Mouse (Mus musculus) adrenal gland, adult 8-10 months (tissue): ENCODE measurements around the gene Limd2. TPM values are rescaled to one million over a fixed set of nuclear protein-coding genes. Genes with fewer than 3 reads are reported as not detected.
"Not testable (repeated sequence)": the region's sequence is repeated elsewhere in the genome, so short reads cannot be mapped to it uniquely, and the experiment has no call there.

Source experiments
- DNase-seq: peaks from one replicate; pipeline ENCODE4 v3.0.0; 2022
- total RNA-seq, 4 experiments: library from RNA; stranded (reverse); gene quantifications; 2 replicates each; pipeline ENCODE4 v1.2.4; 2022

The Limd2 gene
- total RNA-seq, 4 experiments from 2014 or later: 9.6 to 18.9 (median 14.3) TPM

DNA sequence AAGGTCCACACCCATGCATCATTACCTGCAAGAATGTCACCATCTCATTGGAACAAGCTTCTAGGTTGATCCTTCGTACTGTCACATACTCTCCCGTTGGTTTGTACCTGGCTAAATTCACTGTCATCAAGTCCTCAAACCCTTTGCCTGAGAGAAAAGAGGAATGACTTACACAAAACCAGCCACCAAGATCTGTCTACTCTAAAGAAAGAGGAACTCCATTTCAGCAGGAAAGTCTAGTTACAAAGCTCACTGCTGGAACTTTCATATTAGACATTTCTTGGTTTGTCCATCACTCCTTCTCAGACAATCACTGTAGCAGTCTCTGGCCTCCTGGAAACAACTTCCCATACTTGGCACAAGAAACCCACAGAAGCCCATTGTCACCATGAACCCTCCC lies 12.6 kb upstream of the Limd2 start:
- DNase-seq: no peak

DNA sequence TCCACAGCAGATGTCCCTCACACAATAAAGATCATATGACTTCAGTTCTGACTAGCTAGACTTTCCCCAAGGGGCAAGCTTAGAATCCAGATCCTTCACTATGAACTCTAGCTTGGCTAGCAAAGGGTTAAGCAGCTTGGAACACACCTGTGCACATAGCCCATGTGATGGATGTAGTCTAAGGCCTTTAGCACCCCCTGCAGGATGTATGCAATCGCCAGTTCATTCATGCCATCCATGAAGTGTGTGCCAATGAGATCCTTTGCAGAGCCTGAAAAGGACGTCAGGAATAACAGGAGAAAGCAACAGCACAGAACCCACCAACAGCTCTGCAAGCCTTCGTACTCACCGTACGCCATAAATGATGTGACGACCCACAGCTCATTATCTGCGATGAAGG lies 10.1 kb upstream of the Limd2 start:
- DNase-seq: no peak

DNA sequence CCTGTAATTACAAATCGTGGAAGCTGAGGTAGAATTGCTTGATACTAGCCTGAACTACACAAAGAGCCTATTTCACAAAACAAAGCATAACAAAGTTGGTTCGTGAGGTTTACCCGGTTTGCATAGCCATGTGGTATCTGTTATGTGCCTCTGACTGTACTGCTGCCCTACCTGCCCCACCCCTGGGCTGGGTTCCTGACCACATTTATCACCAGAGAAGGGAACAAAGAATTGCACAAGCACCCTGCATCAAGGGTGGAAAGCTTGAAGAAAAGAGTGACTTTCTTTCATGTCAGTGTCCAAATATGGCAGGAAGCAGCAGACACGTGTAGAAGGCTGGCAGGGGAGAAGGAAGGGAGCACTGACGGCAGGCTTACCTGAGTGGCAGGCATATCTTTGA lies 6.8 kb upstream of the Limd2 start:
- DNase-seq: no peak

DNA sequence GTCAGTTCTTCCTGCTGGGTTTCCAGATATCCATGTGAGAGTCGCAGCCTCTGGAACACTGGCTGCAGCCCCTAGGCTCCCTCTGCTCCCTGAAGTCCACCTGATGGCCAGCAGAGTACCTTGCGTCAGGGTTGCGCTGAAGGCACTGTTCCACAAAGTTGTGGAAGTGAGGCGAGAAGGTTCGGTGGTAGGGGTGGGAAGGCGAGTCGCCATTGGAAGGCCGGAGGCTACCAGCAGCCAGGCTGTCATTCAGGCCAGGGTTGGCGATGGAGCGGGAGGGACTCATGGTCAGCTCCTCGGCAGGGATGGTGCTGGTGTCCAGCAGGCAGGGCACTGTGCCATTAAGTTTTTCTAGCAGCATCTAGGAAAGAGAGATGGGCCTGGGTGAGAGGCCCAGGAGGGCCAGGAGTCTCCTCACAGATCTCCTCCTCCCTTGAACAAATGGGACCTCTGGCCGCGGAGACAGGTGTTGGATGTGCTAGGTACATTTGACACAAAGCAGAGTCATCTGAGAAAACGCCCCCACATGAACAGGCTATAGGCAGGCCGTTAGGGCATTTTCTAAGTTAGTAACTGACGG lies 4.0 kb upstream of the Limd2 start:
- no peak for DNase-seq

DNA sequence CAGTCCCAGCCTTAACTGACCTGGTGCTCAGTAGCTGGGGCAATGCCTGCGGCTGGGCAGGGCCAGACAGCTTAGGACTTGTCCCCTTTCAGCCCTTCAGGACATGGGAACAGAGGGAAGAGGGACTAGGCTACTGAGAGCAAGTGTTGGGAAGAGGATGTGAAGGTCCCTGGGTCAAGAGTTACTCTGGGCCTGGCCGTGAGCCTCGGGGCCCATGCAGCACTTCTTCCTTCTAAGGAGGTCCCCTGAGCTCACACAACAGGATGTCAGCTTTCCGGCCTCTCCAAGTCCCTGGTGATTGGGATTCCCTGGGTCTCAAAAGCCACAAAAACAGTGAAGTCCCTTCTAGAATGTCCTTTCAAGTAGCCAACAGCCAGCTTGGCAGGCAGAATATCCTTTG lies 2.9 kb upstream of the Limd2 start:
- no peak for DNase-seq

DNA sequence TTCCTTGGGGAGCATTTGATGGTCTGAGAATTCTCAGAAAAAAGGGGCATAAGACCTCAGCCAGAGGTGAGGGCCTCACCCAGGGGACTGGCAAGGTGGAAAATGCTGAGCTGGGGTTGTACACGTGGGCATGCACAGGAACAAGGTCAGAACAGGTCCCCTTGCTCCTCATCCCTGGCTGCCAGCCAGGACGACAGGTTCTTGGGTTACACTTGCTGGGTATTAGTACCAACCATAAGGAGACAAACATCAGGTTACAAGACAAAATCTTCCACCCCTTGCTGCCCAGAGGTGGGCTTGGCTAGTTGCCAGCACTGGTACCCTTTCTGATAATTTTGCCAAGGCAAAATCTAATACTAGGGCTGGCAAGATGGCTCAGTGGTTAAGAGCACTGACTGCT lies 1.6 kb upstream of the Limd2 start:
- DNase-seq: no peak

DNA sequence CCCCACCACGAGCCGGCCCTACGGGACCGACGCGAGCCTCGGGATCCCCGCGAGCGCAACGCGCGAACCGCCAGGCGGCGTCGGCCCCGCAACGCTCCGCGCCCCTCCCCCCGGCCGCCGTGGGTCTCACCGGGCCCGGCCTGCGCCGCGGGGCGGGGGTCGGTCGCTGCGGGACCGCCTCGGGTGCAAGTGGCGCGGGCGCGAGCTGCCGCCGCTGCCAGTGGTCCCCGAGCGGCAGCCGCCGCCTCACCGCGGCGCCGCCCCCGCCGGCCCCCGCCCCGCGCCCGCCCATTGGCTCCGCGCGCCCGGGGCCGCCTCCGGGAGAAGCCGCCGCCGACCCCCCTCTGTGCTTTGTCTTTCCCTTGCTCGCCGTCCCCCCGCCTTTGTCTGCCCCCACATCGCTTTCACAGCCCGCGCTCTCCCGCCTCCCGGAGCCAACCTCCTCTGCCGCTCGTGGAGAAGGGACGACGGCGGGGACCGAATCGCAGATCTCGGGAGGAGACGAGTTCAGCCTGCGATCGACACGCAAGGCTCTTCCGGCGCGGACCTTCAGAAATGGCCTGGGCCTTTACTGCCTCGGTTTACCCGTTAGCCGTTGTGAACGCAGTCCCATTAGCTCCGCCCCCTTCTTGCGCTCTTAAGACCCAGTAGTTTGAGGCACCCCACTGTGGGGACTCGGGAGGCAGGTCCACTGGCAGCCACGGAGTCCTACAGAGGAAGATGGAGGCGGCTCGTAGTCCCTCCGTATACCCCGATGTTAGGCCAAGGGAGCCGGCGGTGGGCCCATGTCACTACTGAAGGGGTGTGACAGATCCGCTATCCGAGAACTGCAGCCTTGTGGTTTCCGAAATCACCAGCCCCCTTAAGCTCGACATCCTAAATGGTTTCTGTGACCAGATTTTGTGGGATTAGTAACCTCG lies 479 bp downstream of the Limd2 start:
- peak; percentile 60 for DNase-seq

DNA sequence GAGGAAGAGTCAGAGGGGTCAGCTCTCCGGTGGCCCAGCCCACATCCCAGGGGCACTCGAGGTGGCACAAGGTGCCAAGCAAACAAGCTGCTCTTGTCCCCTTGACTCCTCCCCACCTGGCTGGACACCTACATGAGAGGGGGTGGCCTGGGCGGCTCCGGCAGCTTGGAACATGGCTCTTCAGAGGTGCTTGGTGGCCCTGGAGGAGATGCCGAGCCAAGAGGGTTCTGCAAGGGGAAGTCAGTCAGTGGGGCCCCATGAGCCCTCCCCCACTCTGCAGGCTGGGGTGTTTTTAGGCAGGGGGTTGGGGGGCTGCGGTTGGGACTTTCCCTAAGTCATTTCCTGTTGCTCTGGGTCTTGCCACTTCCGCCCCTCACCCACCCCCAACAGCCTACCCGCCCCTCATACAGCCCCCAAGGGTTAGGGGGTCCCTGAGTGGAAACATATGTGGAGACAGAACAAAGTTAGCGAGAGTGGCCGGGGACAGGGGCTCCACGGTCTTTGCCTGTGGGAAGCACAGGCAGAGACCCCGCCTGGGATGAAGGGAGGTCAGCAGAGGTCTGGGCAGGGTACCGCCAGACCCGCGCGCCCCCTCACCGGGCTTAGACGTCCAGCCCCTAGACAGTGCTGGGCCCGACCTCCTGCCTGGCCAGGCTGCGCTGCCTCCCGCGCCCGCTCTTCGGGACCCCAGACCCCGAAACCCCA lies 1.3 kb downstream of the Limd2 start:
- no peak for DNase-seq

DNA sequence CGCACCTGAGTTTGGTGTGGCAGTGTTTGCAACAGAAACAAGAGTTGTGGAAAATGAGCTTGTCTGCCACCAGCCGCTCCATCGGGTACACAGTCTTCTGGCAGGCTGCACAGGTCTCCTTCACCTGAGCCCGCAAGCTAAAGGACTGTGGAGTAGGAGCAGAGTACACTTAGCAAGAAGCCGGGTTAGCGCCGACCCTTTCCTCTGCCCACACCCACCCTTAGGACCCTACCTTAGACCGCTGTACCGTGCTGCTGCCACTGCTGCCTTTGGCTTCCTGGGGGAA lies 1.8 kb downstream of the Limd2 start:
- DNase-seq: no peak

DNA sequence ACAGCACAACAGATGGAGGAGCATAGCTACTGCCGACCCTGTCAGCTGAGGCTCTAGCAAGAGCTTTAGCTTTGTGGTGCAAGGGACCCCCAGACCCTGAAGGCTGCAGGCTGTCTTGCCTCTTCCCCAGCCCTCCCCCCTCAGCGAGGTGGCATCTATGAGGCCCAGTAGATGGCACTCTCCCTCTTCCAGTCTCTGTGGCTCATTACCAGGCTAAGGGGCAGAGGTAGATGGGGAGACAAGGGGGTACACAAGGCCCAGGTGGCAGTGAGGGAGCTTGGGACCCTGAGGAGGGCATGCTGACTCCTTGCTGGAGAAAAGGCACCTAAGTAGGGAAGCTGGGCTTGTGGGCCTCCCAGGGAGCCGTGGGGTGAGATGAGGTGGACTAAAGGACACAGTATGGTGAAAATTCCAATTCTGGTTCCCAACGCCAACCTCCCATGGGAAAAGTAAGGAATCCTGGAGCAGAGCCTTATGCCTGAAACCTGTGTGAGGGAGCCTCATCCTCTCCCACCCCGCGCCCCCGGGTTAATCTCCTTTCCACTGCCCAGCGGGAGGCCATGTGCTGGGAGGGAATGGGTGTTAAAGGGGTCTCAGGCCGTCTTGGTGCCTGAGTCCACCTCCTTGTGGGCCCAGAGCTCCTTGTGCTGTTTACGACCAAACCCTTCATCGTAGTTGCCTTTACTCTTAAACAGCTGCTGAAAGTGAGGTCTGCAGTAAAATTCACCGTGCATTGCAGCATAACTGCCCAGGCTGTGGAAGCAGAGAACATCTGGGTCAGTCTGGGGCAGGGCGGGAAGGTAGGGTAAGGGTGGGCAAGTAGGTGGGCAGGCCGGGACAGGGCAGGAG lies 2.4 kb downstream of the Limd2 start:
- DNase-seq: no peak

DNA sequence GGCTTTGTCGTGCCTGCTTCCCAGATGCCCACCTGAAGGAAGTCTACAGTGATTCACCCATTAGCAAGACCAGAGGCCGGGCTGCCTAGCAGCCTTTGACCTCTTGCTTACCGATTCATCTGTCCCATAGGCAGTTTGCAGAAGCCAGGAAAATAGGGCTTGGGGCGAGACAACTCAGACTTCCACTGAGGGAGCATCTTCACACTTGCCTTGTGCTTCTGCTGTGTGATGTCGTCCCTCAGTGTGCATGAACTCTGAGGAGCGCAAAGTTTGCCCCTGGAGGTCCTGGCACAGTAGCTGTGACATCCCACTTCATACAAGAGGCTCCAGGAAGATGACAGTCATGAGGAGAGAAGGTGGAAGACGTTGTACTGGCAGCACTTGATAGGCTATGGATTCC lies 3.5 kb downstream of the Limd2 start:
- DNase-seq: no peak

DNA sequence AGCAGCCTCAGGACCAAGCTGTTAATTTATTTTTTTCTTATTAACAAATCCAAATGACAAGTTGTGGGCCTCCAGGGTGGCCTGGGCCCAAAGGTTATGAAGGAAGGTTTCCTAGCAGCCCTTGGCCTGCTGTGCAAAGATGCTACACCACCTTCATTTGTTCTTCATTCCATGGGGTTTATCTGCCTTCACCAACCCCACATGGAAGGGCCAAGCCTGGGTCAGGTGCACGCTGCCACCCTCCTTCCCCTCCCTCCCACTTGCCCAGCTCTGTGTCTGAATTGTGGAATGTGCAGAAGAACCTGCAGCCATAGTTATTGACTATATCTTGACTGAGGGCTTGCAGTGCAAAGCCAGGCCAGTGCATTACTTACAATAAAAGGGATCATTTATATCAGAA lies 4.4 kb downstream of the Limd2 start:
- no peak for DNase-seq

DNA sequence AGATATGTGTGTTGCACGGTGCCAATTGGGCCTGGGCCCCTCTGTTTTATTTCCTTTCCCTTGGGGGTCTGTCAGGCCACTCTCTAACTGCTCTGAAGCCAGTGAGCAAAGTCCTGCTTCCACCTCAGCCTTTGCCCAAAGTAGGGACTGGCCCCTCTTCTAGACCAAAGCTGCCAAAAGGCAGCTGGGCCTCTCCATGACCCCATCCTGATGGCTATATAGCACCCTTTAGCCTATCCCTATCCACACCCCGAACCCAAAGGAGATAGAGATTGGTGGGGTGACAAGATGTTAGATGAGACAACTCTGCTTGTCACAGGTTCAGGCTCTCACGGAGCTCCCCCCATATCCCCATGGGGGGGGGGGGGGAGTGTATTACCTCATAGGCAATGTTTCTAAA lies 4.9 kb downstream of the Limd2 start:
- DNase-seq: no peak

DNA sequence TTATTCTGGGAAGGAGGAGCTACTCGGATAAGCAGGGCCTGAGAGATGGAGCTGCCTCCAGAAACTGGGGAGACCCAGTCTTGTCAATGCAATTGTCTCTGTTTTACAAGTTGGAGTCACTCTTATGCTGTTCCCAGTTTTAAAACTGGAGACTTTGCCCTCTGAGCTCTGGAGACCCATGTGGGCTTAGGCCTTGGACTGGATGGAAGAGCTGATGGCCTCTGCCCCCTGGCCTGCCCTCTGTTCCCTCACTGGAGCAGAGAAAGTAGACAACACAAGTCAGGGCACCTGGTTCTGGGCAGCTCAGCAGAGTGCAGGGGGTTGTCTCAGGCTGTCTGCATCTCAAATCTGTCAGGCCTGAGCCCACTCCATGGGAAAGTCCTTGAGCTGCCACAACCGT lies 5.9 kb downstream of the Limd2 start:
- no peak for DNase-seq

DNA sequence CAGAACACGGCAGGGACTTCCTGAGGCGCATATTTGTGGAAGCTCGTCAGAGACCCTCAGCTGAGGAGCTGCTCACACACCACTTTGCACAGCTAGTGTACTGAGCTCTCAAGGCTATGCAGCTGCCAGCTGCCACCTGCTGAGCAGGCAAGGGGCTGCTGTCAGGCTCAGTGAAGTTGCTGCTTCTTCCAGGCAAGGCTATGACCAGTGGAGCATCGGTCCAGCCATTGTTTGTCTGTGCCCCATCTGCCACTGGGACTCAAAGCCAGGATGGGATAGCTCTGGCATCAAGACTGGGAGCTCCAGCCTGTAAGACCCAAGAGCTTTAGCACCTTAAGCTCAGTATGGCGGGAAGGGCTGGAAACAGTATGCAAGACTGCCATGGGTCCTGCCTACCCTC lies 6.6 kb downstream of the Limd2 start:
- no peak for DNase-seq

DNA sequence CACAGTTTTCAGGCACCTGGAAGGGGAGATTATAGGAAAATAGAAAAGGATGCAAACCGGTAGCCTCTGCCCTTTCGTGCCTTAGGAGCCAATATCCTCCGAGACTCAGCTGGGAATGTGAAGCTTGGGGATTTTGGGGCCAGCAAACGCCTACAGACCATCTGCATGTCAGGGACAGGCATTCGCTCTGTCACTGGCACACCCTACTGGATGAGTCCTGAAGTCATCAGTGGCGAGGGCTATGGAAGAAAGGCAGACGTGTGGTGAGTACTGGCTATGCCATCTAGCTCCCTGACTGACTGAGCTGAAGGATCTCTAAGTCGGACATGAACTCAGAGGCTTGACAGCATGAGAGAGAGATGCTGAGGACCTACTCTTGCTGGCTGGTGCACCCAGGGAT lies 8.5 kb downstream of the Limd2 start:
- DNase-seq: no peak

DNA sequence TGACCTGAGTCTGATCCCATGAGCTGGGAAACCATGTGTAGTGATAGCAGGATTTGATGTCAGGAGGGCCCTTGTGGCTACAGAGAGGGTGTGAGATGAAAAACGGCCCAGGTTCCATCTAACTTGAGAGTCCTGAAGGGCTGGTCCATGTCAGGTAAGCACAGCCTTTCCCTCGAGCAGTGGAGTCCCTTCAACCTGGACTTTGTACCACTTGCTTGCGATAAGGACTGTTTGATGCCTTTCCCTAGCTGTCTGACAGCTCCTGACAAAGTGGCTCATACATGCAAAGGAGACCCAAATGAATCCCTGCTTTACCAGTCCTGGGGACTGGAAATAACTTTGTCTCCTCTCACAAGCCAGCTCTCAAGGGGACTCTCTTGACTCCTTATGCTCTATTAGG lies 9.4 kb downstream of the Limd2 start:
- no peak for DNase-seq

DNA sequence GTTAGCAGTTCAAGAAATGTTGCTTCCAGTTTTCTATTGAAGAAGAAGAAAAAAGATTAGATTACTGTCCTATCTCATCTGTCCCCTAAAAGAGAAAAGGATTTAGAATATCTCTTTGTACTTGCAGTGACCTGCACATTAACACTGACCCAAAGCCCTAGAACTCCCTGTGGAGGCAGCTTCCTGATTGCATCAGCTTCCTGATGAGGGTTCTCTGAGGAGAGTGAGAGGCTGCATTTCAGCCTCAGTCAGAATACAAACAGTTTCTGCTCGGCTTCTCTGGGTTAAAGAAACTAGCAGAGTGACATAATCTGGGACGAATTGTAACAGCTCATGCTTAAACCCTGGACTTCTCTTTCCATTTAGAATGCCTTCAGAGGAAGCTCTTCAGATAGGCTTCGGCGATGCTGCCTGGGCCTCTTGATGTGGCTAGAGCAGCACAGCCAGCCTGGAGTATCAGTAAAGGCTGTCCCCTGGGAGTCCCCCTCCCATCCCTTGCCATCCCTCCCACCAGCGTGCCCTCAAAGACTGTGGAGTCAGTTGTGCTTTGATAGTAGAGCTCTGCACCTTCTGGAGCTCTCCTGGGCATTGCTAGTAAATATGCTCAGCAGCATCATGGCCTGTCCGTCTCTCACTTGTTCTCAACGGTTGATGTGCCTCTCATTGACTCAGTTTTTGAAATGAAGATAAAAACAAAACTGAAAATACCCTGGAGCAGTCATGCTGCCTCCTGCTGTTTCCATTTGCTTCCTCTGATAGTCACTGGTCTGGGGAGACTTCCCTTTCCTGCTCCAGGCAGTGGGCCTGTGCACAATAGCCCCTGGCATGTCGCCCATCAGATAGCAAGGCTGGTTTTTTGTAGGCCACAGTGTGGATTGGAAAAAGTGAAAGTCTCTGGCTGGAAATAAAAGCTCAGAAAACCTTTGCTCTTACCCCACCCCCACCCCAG lies 25.8 kb downstream of the Limd2 start:
- peak; percentile 89 for DNase-seq

DNA sequence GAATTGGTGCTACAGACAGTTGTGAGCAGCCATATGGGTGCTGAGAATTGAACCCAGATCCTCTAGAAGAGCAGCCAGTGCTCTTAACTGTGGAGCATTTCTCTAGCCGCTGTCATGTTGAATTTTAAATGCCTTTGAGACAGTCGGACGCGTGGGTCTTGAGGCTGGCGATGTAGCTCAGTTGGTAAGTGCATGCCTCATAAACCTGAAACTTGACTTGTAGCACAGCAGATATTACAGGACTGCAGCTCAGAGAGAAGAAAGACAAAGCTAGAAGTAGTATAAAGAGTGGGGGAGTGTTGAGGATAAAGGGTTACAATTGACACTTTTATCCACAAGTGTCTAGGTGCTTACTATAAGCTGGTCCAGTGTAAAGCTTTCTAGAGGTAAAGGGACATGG lies 28.1 kb downstream of the Limd2 start:
- DNase-seq: no peak

DNA sequence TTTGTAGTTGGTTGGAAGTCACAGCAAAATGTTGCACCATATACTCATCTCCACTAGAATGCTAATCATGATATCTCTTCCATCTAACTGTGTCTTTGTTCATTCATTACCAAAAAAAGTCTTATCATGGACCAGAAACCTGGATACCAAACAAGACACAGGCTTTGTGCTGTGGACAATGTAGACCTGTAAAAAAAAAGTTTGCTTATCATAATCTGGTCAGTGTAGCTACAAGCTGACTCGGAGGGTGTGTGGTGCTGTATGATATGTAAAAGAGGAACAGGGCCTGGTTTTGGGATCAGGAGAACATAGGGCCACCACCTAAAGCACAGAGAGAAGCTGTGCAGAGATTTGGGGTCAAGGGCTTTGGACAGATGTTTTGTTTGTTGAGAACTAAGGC lies 31.2 kb downstream of the Limd2 start:
- no peak for DNase-seq

DNA sequence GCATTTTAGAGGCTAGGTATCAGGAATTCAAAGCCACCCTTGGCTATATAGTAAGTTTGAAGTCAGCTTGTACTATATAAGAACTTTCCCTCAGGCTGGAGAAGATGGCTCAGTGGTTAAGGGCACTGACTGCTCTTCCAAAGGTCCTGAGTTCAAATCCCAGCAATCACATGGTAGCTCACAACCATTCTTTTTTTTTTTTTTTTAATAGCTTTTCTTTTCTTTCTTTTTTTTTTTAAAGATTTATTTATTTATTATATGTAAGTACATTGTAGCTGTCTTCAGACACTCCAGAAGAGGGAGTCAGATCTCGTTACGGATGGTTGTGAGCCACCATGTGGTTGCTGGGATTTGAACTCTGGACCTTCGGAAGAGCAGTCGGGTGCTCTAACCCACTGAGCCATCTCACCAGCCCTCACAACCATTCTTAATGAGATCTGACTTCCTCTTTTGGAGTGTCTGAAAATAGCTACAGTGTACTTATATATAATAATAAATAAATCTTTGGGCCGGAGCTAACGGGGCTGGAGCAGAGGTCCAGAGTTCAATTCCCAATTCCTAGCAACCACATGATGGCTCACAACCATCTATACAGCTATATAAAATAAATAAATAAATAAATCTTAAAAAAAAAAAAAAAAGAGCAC lies 33.8 kb downstream of the Limd2 start:
- not testable (repeated sequence) for DNase-seq
